Mouse (Mus musculus): Measurements from ENCODE around the gene Ppm1h. TPM values are rescaled to one million over a fixed set of nuclear protein-coding genes. Genes with fewer than 3 reads are reported as not detected.
"Not testable (repeated sequence)": the region's sequence is repeated elsewhere in the genome, so short reads cannot be mapped to it uniquely, and the experiment has no call there.

The Ppm1h gene
- polyA plus RNA-seq, 1 experiment, result 34.2 TPM

- H3K27ac ChIP-seq (ENCODE audit: insufficient read depth, low read length), result peak overlapping the region; percentile 45; the same call in 1 of the 2 replicates
- peaks cover 11% of the 10 kb centered on the region for H3K4me1 ChIP-seq (ENCODE audit: control insufficient read depth, insufficient read depth, low read length)
- TF ChIP-seq CTCF (IDR thresholded peaks at IDR 0.05; ENCODE audit: extremely low read depth, insufficient read depth, low read length), result no peak
- TF ChIP-seq POLR2A (IDR thresholded peaks at IDR 0.05; ENCODE audit: extremely low read depth, insufficient read depth, low read length), result no peak
- no peak overlapping the region for H3K4me3 ChIP-seq (ENCODE audit: insufficient read depth, low read length)
These were observed 253.4 kb downstream of the Ppm1h start for GRCm38 (mm10) chr10:122931851-122932550.

- H3K27ac ChIP-seq (ENCODE audit: insufficient read depth, low read length), result no peak overlapping the region
- TF ChIP-seq CTCF (IDR thresholded peaks at IDR 0.05; ENCODE audit: extremely low read depth, insufficient read depth, low read length) (no peak), POLR2A (IDR thresholded peaks at IDR 0.05; ENCODE audit: extremely low read depth, insufficient read depth, low read length) (no peak)
- H3K4me1 ChIP-seq (ENCODE audit: control insufficient read depth, insufficient read depth, low read length), result peaks cover 11% of the 10 kb centered on the region
- no peak overlapping the region for H3K4me3 ChIP-seq (ENCODE audit: insufficient read depth, low read length)
These were observed 254.7 kb downstream of the Ppm1h start for GRCm38 (mm10) chr10:122933053-122933838.

GRCm38 (mm10) chr10:122935406-122935805, 256.8 kb downstream of the Ppm1h start:
- not testable (repeated sequence) for H3K27ac ChIP-seq (ENCODE audit: insufficient read depth, low read length); H3K4me3 ChIP-seq (ENCODE audit: insufficient read depth, low read length); H3K4me1 ChIP-seq (ENCODE audit: control insufficient read depth, insufficient read depth, low read length)

- not testable (repeated sequence) for H3K4me3 ChIP-seq (ENCODE audit: insufficient read depth, low read length); H3K27ac ChIP-seq (ENCODE audit: insufficient read depth, low read length); H3K4me1 ChIP-seq (ENCODE audit: control insufficient read depth, insufficient read depth, low read length)
These were observed 258.8 kb downstream of the Ppm1h start for GRCm38 (mm10) chr10:122937380-122937779.

GRCm38 (mm10) chr10:122939546-122939945, 261.0 kb downstream of the Ppm1h start:
- Histone ChIP-seq H3K27ac (ENCODE audit: insufficient read depth, low read length) (no peak overlapping the region), H3K4me1 (ENCODE audit: control insufficient read depth, insufficient read depth, low read length) (no peaks in the 10 kb centered on the region), H3K4me3 (ENCODE audit: insufficient read depth, low read length) (no peak overlapping the region)
- TF ChIP-seq CTCF (IDR thresholded peaks at IDR 0.05; ENCODE audit: extremely low read depth, insufficient read depth, low read length) (no peak), POLR2A (IDR thresholded peaks at IDR 0.05; ENCODE audit: extremely low read depth, insufficient read depth, low read length) (no peak)

GRCm38 (mm10) chr10:122942771-122943170, 264.2 kb downstream of the Ppm1h start:
- no peak overlapping the region for H3K4me3 ChIP-seq (ENCODE audit: insufficient read depth, low read length)
- TF ChIP-seq CTCF (IDR thresholded peaks at IDR 0.05; ENCODE audit: extremely low read depth, insufficient read depth, low read length) (no peak), POLR2A (IDR thresholded peaks at IDR 0.05; ENCODE audit: extremely low read depth, insufficient read depth, low read length) (no peak)
- H3K27ac ChIP-seq (ENCODE audit: insufficient read depth, low read length), result no peak overlapping the region
- H3K4me1 ChIP-seq (ENCODE audit: control insufficient read depth, insufficient read depth, low read length), result no peaks in the 10 kb centered on the region

GRCm38 (mm10) chr10:122943824-122944223, 265.3 kb downstream of the Ppm1h start:
- Histone ChIP-seq H3K4me1 (ENCODE audit: control insufficient read depth, insufficient read depth, low read length) (no peaks in the 10 kb centered on the region), H3K27ac (ENCODE audit: insufficient read depth, low read length) (no peak overlapping the region)
- TF ChIP-seq CTCF (IDR thresholded peaks at IDR 0.05; ENCODE audit: extremely low read depth, insufficient read depth, low read length) (no peak), POLR2A (IDR thresholded peaks at IDR 0.05; ENCODE audit: extremely low read depth, insufficient read depth, low read length) (no peak)

GRCm38 (mm10) chr10:122944888-122945287, 266.3 kb downstream of the Ppm1h start:
- Histone ChIP-seq H3K4me3 (ENCODE audit: insufficient read depth, low read length) (no peak overlapping the region), H3K27ac (ENCODE audit: insufficient read depth, low read length) (no peak overlapping the region), H3K4me1 (ENCODE audit: control insufficient read depth, insufficient read depth, low read length) (no peaks in the 10 kb centered on the region)
- TF ChIP-seq POLR2A (IDR thresholded peaks at IDR 0.05; ENCODE audit: extremely low read depth, insufficient read depth, low read length), result no peak
- TF ChIP-seq CTCF (IDR thresholded peaks at IDR 0.05; ENCODE audit: extremely low read depth, insufficient read depth, low read length), result no peak

More at GRCm38 (mm10) chr10:122943824-122944223, 265.3 kb downstream of the Ppm1h start:
- H3K4me3 ChIP-seq (ENCODE audit: insufficient read depth, low read length), result no peak overlapping the region

GRCm38 (mm10) chr10:122950966-122951365, 272.4 kb downstream of the Ppm1h start:
- H3K27ac ChIP-seq (ENCODE audit: insufficient read depth, low read length), result no peak overlapping the region
- no peaks in the 10 kb centered on the region for H3K4me1 ChIP-seq (ENCODE audit: control insufficient read depth, insufficient read depth, low read length)
- TF ChIP-seq CTCF (IDR thresholded peaks at IDR 0.05; ENCODE audit: extremely low read depth, insufficient read depth, low read length) (no peak), POLR2A (IDR thresholded peaks at IDR 0.05; ENCODE audit: extremely low read depth, insufficient read depth, low read length) (no peak)
- H3K4me3 ChIP-seq (ENCODE audit: insufficient read depth, low read length), result no peak overlapping the region

GRCm38 (mm10) chr10:122953576-122953975, 275.0 kb downstream of the Ppm1h start:
- no peak overlapping the region for H3K27ac ChIP-seq (ENCODE audit: insufficient read depth, low read length)
- no peak overlapping the region for H3K4me3 ChIP-seq (ENCODE audit: insufficient read depth, low read length)
- H3K4me1 ChIP-seq (ENCODE audit: control insufficient read depth, insufficient read depth, low read length), result no peaks in the 10 kb centered on the region
- TF ChIP-seq POLR2A (IDR thresholded peaks at IDR 0.05; ENCODE audit: extremely low read depth, insufficient read depth, low read length) (no peak), CTCF (IDR thresholded peaks at IDR 0.05; ENCODE audit: extremely low read depth, insufficient read depth, low read length) (no peak)

Data from cortical plate, adult 2 months (tissue).